Mouse (Mus musculus): ENCODE results near the gene Bmp4.

GRCm38 (mm10) chr14:46427251-46427650 is 36.8 kb upstream of the Bmp4 start:
- no peak for TF ChIP-seq CTCF (conservative IDR thresholded peaks at IDR 0.05; ENCODE audit: low read length)
- no peak for TF ChIP-seq POU5F1 (IDR thresholded peaks at IDR 0.05; ENCODE audit: borderline replicate concordance, low read length)

Measured in E14TG2a.4 (cell line).